Mouse (Mus musculus) liver, embryonic 14.5 days (tissue): Measurements from ENCODE around the gene Usp42.

Experiments
- CTCF ChIP-seq: IDR thresholded peaks from 2 replicates; pipeline ENCODE4 v1.5.1; 2016; ENCODE audit warnings: antibody characterized with exemption, low read depth, control low read depth
- EP300 ChIP-seq: IDR thresholded peaks from 2 replicates; pipeline ENCODE4 v1.6.1; 2016; ENCODE audit warnings: antibody characterized with exemption, low read depth

- no peak for TF ChIP-seq CTCF
- TF ChIP-seq EP300, result no peak
Measured at GRCm38 (mm10) chr5:143665561-143665960, 66.5 kb downstream of the Usp42 start.
